Mouse (Mus musculus): ENCODE measurements around the gene Vamp2.

DNA sequence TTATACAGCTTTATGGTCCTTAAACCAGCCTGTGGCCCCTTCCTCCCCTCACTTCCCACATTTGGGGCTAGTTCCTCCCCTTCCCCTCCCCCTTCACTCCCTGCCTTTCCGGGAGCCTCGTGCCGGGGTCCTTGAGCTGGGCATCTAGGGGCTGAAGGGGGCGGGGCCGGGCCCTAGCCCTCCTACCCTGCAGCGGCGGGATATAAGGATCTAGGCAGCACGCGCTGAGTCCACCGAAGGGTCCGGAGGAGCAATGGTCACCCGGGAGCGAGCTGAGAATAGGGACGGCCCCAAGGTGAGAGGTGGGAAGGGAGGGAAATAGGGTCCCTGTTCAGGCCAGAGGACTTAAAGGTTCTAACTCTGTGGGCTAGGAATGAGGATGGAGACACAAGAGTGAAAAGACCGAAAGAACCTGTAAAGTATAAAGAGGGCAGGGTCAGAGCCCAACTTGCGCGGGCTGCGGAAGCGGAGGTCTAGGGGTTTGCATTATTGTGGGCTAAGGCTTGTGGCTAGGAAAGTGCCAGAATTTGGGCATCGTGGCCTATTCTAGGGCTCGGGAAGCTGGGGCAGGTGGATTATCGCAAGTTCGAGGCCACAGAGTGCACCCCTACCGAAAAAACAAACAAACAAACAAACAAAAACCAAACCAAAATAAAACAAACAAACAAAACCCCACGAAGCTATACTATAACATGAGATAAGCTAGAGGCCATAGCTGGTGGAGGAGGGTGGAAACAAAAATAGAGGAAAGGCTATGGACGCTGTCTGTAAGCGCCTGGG lies 32.1 kb downstream of the Vamp2 start, which contains the start of gene Hes7:
- TF ChIP-seq CTCF (IDR thresholded peaks at IDR 0.05; ENCODE audit: low read depth, low read length) = no peak
- TF ChIP-seq TAL1 (conservative IDR thresholded peaks at IDR 0.05; ENCODE audit: low read depth, low read length) = no peak

Data from G1E (cell line).